Mouse (Mus musculus) cerebellum, adult 9-10 months (tissue): Measurements from ENCODE around the gene Bcl2.

Experiments used
- DNase-seq: peaks from one replicate; pipeline ENCODE4 v3.0.0; 2022

Bcl2 gene

GRCm38 (mm10) chr1:106712330-106712729 lies 1.7 kb downstream of the Bcl2 start:
- peak; percentile 70 for DNase-seq

GRCm38 (mm10) chr1:106711356-106712125 lies 2.5 kb downstream of the Bcl2 start:
- DNase-seq = no peak

- DNase-seq = no peak
These were observed 3.9 kb downstream of the Bcl2 start for GRCm38 (mm10) chr1:106710202-106710601.

GRCm38 (mm10) chr1:106707036-106707880 lies 6.8 kb downstream of the Bcl2 start:
- DNase-seq = no peak

GRCm38 (mm10) chr1:106703183-106703582 lies 10.9 kb downstream of the Bcl2 start:
- no peak for DNase-seq

- peak; percentile 48 for DNase-seq
These were observed 11.5 kb downstream of the Bcl2 start for GRCm38 (mm10) chr1:106702471-106703175.

- DNase-seq = no peak
These were observed 13.5 kb downstream of the Bcl2 start for GRCm38 (mm10) chr1:106700520-106701114.

- DNase-seq = no peak
These were observed 17.6 kb downstream of the Bcl2 start for GRCm38 (mm10) chr1:106696472-106696871.

GRCm38 (mm10) chr1:106695649-106696048 lies 18.4 kb downstream of the Bcl2 start:
- no peak for DNase-seq

- DNase-seq = no peak
These were observed 19.8 kb downstream of the Bcl2 start for GRCm38 (mm10) chr1:106694316-106694715.

GRCm38 (mm10) chr1:106692599-106692998 lies 21.5 kb downstream of the Bcl2 start:
- no peak for DNase-seq

- DNase-seq = peak; percentile 32
These were observed 23.2 kb downstream of the Bcl2 start for GRCm38 (mm10) chr1:106690887-106691286.

GRCm38 (mm10) chr1:106688161-106688516 lies 25.9 kb downstream of the Bcl2 start:
- no peak for DNase-seq

GRCm38 (mm10) chr1:106687435-106688160 lies 26.5 kb downstream of the Bcl2 start:
- no peak for DNase-seq

- DNase-seq = no peak
These were observed 28.4 kb downstream of the Bcl2 start for GRCm38 (mm10) chr1:106685702-106686101.

- DNase-seq = no peak
These were observed 29.5 kb downstream of the Bcl2 start for GRCm38 (mm10) chr1:106684546-106684945.

- DNase-seq = no peak
These were observed 31.2 kb downstream of the Bcl2 start for GRCm38 (mm10) chr1:106682829-106683228.

GRCm38 (mm10) chr1:106679800-106680515 lies 34.1 kb downstream of the Bcl2 start:
- DNase-seq = no peak

GRCm38 (mm10) chr1:106678060-106678478 lies 36.0 kb downstream of the Bcl2 start:
- DNase-seq = no peak

GRCm38 (mm10) chr1:106666140-106667088 lies 47.7 kb downstream of the Bcl2 start:
- DNase-seq = no peak
